Mouse (Mus musculus): ENCODE data around the gene Prkcb.

Prkcb gene

GRCm38 (mm10) chr7:122319566-122319965, 31.0 kb downstream of the Prkcb start:
- no peak for DNase-seq (ENCODE audit: low spot score in 2 of 2)

- DNase-seq (ENCODE audit: low spot score in 2 of 2): no peak
Observed at GRCm38 (mm10) chr7:122320843-122321544, 32.4 kb downstream of the Prkcb start.

GRCm38 (mm10) chr7:122322038-122322690, 33.6 kb downstream of the Prkcb start:
- no peak for DNase-seq (ENCODE audit: low spot score in 2 of 2)

DNA sequence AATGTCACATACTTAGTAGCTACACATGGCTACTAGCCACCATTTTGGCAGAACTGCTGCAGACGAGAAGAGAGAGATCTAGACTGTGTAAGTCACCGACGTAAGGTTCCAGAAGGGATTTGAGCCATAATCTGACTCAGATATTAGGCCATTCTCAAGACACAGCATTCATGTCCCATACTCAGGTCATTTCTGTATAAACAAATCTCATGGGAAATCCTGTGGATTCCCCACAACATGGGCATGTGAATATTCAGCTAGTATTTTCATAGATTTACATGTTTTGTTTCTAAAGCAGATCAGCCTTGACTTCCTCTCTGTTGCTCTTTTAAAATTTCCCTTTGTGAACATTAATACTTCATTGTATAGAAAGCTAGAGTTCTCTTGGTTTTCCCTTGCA, 39.4 kb downstream of the Prkcb start:
- DNase-seq (ENCODE audit: low spot score in 2 of 2): no peak

DNA sequence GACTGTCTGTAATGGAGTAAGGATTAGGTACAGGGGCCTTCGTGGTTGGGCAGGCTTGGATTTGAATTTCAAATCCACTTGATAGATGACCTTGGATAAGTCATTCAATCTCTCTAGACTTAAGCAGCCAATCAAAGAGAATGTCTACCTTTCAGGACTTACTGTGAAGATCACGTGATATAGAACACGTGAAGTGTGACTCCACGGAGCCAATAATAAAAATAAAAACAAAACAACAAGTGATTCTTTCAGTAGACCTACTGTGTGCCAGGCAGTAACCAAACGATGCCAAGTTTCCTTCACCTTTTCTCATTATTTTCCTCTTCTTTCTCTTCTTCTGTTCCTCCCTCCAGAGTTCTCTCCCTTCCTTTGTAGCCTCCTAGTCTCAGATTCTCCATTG, 39.9 kb downstream of the Prkcb start:
- DNase-seq (ENCODE audit: low spot score in 2 of 2): no peak

GRCm38 (mm10) chr7:122329588-122329987, 41.0 kb downstream of the Prkcb start:
- no peak for DNase-seq (ENCODE audit: low spot score in 2 of 2)

DNA sequence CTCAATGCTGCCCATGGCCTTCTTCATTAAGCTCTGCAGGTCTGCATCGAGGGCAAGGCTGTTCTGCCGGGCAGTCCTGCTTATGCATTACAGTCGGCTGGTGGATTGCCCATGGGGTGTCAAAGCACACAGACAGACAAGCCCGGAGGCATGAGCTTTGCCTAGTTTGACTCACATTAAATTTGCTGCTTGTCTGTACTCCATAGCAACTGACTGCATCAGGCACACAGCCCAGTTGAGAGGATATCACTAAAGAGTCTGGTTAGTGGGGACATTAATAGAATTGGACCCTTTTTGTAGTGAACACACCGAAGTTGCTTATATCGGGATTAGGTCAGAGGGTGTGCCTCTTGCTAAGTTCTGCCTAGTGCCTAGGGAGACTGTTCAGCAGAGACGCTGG, 45.1 kb downstream of the Prkcb start:
- DNase-seq (ENCODE audit: low spot score in 2 of 2): no peak

- no peak for DNase-seq (ENCODE audit: low spot score in 2 of 2)
Observed at GRCm38 (mm10) chr7:122337302-122337701, 48.8 kb downstream of the Prkcb start.

DNA sequence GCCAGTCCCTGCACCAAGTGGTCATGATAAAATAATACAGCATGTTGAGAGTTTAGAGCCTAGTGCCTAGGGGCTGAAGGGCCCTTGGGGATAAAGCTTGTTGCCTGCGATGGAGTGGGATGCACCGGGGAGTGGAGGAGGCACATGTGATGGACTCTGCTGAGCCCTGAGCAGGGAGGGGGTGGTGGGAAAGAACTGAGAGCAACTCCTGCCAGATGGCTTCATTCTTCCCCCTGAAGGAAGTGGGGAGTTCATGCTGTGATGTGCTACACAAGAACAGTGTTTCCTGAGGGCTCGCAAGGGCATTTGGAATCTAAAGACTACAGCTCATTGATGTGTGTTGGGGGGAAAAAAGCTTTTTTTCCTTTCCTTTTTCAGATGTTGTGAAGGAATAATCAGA, 49.5 kb downstream of the Prkcb start:
- no peak for DNase-seq (ENCODE audit: low spot score in 2 of 2)

DNA sequence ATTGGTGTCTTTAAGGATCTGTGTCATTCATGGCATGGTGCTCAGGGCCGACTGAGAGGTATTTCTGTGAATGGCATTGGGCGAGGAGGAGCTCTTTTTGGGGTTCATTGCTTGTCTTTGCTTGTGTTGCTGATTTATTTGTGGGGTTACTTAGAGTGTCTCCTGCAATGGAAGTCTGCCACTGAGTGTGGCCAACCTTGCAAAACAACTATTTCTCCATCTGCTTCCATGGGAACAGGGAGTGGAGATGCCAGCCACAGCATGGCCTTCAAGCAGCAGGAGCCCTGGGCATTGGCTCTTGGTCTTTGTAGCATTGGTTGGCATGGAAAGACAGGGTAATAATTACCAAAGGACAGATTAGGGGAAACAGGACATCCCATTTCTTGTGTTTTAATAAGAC, 50.9 kb downstream of the Prkcb start:
- DNase-seq (ENCODE audit: low spot score in 2 of 2): no peak

- no peak for DNase-seq (ENCODE audit: low spot score in 2 of 2)
Observed at GRCm38 (mm10) chr7:122341813-122342212, 53.3 kb downstream of the Prkcb start.

DNA sequence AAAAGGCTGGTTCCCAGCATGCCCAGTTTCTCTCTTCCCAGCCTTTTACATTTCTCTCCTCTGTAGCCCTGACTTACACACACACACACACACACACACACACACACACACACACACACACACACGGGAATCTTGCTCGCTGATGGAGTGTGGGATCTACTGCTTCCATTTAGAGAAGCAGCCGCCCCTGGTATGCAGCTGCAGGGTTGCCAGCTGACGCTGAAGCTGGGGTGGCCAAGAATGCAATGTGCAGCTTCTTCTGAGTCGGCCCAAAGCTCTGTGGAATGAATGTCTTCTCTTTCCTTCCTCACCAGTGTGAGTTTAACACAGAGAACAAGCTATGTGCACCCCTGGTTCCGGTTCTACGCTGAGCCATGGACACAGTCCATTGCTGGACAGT, 56.1 kb downstream of the Prkcb start:
- no peak for DNase-seq (ENCODE audit: low spot score in 2 of 2)

GRCm38 (mm10) chr7:122346251-122347242, 58.0 kb downstream of the Prkcb start:
- DNase-seq (ENCODE audit: low spot score in 2 of 2): no peak

- DNase-seq (ENCODE audit: low spot score in 2 of 2): no peak
Observed at GRCm38 (mm10) chr7:122347433-122347832, 58.9 kb downstream of the Prkcb start.

- DNase-seq (ENCODE audit: low spot score in 2 of 2): no peak
Observed at GRCm38 (mm10) chr7:122349961-122350360, 61.4 kb downstream of the Prkcb start.

DNA sequence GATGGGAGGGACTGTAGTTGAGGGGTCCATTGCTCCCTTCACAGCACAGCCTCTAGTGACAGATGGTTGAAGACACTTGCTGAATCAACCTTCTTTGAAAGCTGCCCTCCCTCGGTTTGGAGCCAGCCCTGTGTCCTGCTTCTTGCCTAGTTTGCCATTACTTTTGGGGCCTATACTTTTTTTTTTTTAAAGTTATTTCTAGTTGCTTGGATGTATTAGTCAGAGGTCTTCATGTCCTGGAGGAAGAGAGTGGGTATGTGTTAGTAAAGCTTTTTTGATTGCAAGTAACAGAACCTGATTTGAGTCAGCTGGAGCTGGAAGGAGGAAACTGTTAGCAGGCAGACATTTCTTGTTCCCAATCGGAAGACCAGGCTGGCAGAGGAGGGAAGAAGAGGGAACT, 62.2 kb downstream of the Prkcb start:
- DNase-seq (ENCODE audit: low spot score in 2 of 2): no peak

GRCm38 (mm10) chr7:122351816-122352215, 63.3 kb downstream of the Prkcb start:
- no peak for DNase-seq (ENCODE audit: low spot score in 2 of 2)

GRCm38 (mm10) chr7:122352566-122353277, 64.2 kb downstream of the Prkcb start:
- DNase-seq (ENCODE audit: low spot score in 2 of 2): no peak

DNA sequence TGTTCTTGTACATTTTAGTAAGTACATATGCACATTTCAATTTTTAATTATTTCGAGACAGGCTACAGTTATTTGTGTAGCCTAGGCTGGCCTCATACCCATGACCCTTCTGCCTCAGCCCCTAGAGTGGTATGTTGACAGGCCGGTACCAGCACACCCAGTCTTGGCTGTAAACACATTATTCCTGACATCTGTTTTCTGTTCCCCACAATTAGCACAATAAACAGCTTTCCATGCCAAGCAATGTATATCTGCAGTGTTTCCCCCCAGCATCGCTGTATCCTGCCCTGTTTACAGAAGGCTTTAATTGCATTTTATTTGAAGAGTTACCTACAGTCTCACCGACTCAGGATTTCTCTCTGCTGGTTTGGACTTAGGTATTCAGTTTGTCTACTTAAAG, 64.8 kb downstream of the Prkcb start:
- DNase-seq (ENCODE audit: low spot score in 2 of 2): no peak

DNA sequence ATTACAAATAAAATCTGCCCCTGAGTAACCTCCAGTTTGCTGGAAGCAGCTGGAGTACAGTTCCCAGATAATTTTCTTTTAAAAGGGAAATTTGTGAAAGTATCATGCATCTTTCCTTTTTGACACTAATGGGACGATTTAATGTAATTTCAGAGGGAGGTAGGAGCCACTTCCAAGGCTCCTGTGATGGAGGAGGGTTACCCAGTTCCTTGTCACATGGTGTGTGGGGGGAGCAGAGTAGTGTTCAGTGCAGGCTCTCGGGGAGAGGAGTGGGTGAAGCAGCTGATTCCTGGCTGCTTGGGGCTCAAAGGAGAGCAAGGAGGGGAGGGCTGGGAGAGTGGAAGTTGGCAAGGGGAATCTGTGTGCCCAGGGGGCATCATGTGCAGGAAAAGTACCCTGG, 68.4 kb downstream of the Prkcb start:
- DNase-seq (ENCODE audit: low spot score in 2 of 2): no peak

DNA sequence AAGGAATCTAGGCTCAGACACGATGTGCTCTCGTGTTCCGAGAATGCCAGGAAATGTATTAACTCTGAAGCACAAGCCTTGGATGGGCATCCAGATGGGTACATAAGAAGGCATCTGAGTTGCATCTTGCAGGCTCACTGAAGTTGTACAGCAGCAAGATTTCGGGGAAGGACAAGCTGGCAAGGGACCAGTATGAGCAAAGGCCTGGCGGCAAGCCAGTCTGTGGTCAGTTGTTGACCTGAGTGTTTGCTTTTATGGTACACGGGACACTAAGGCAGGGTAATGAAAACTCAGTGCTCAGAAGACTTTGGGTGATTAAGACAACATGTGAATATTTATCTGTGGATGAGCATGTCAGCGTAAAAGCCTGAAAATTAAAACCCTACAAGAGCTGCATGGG, 69.3 kb downstream of the Prkcb start:
- DNase-seq (ENCODE audit: low spot score in 2 of 2): peak; percentile 8 to 16

DNA sequence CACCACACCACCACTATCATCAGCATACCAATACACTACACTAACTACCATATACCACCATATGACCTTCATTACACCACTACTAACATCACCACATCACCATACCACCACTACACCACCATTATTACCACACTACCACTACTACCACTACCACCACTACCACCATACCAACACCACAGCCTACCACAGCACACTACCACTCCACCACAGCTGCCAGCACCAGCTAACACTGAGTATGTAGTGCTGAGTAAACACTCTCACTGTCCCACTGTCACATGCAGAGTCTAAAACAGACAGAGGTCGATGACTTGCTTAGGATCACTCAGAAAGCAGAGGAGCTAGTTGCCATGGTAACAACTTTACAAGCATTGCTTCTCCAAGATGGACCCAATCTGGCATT, 78.1 kb downstream of the Prkcb start:
- no peak for DNase-seq (ENCODE audit: low spot score in 2 of 2)

Data from urinary bladder, adult 18-20 months (tissue).